Mouse (Mus musculus) gastrocnemius, postnatal 25 days (tissue): ENCODE measurements around the gene Plppr3. TPM values are rescaled to one million over a fixed set of nuclear protein-coding genes. Genes with fewer than 3 reads are reported as not detected.

ENCODE experiments used
- DNase-seq: peaks from one replicate; pipeline ENCODE4 v3.0.0; 2022
- total RNA-seq, 2 experiments: library from RNA; stranded (reverse); gene quantifications; 1 replicate in 1 of 2; 2 replicates in 1 of 2; pipeline ENCODE4 v1.2.3; 2021

The Plppr3 gene
- total RNA-seq, 2 experiments from 2014 or later: 0.13 to 0.27 TPM

- no peak for DNase-seq
Measured at GRCm38 (mm10) chr10:79865801-79866295, 8.6 kb downstream of the Plppr3 start.

- no peak for DNase-seq
Measured at GRCm38 (mm10) chr10:79865189-79865601, 9.2 kb downstream of the Plppr3 start.

- no peak for DNase-seq
Measured at GRCm38 (mm10) chr10:79864351-79865188, 9.9 kb downstream of the Plppr3 start.

GRCm38 (mm10) chr10:79862925-79863324 lies 11.5 kb downstream of the Plppr3 start:
- no peak for DNase-seq

- no peak for DNase-seq
Measured at GRCm38 (mm10) chr10:79862049-79862788, 12.2 kb downstream of the Plppr3 start.

GRCm38 (mm10) chr10:79861230-79862048 lies 13.0 kb downstream of the Plppr3 start:
- no peak for DNase-seq

GRCm38 (mm10) chr10:79860079-79860911 lies 14.1 kb downstream of the Plppr3 start:
- no peak for DNase-seq

- DNase-seq: peak; percentile 42
Measured at GRCm38 (mm10) chr10:79859116-79859515, 15.3 kb downstream of the Plppr3 start.

GRCm38 (mm10) chr10:79858416-79859074 lies 15.9 kb downstream of the Plppr3 start:
- DNase-seq: peak; percentile 48

GRCm38 (mm10) chr10:79857894-79858293 lies 16.5 kb downstream of the Plppr3 start:
- DNase-seq: no peak

- DNase-seq: peak; percentile 66
Measured at GRCm38 (mm10) chr10:79857452-79857811, 17.0 kb downstream of the Plppr3 start.

GRCm38 (mm10) chr10:79856704-79857451 lies 17.6 kb downstream of the Plppr3 start:
- no peak for DNase-seq

- DNase-seq: no peak
Measured at GRCm38 (mm10) chr10:79856280-79856679, 18.2 kb downstream of the Plppr3 start.

- DNase-seq: no peak
Measured at GRCm38 (mm10) chr10:79855558-79856184, 18.8 kb downstream of the Plppr3 start.

GRCm38 (mm10) chr10:79854801-79855541 lies 19.5 kb downstream of the Plppr3 start:
- peak; percentile 73 for DNase-seq

GRCm38 (mm10) chr10:79853860-79854795 lies 20.3 kb downstream of the Plppr3 start, which contains the start of gene Ptbp1:
Gene Ptbp1, plus strand, starts transcription at chr10:79854427.
- DNase-seq: peak; percentile 100

GRCm38 (mm10) chr10:79853392-79853791 lies 21.0 kb downstream of the Plppr3 start:
- DNase-seq: peak; percentile 93
